Mouse (Mus musculus) midbrain, embryonic 16.5 days (tissue): ENCODE results near the gene Ccdc153. TPM values are rescaled to one million over a fixed set of nuclear protein-coding genes. Genes with fewer than 3 reads are reported as not detected.

ENCODE experiments used
- ATAC-seq: fragments of 200-750 bp; cut with Nextera tagmentation; 2 replicates; pipeline ENCODE4 v1.8.0; 2017; ENCODE audit warnings: moderate TSS enrichment
- H3K27ac ChIP-seq: fragments of 300-500 bp; sonication (generic); 2 replicates; pipeline ENCODE4 v1.5.1; 2014; ENCODE audit warnings: mild to moderate bottlenecking, low read length, mixed read lengths
- H3K27me3 ChIP-seq: fragments of 300-500 bp; sonication (generic); 2 replicates; pipeline ENCODE4 v1.6.1; 2014; ENCODE audit warnings: low read depth, low read length, mixed read lengths; ENCODE audit not compliant: control insufficient read depth, insufficient read depth
- H3K36me3 ChIP-seq: fragments of 300-500 bp; sonication (generic); 2 replicates; pipeline ENCODE4 v1.6.1; 2014; ENCODE audit warnings: mild to moderate bottlenecking, low read length, moderate library complexity, mixed read lengths; ENCODE audit not compliant: control insufficient read depth, insufficient read depth
- H3K4me1 ChIP-seq: fragments of 300-500 bp; sonication (generic); 2 replicates; pipeline ENCODE4 v1.6.1; 2014; ENCODE audit warnings: mild to moderate bottlenecking, low read length, mixed read lengths; ENCODE audit not compliant: control insufficient read depth, insufficient read depth
- H3K4me2 ChIP-seq: fragments of 300-500 bp; sonication (generic); 2 replicates; pipeline ENCODE4 v1.6.1; 2014; ENCODE audit warnings: mild to moderate bottlenecking, low read length, mixed read lengths
- H3K4me3 ChIP-seq: fragments of 300-500 bp; sonication (generic); 2 replicates; pipeline ENCODE4 v1.5.1; 2014; ENCODE audit warnings: low read depth, mild to moderate bottlenecking, low read length, moderate library complexity, mixed read lengths
- H3K9ac ChIP-seq: fragments of 300-500 bp; sonication (generic); 2 replicates; pipeline ENCODE4 v1.6.1; 2014; ENCODE audit warnings: low read depth, low read length, mixed read lengths
- H3K9me3 ChIP-seq: fragments of 300-500 bp; sonication (generic); replicated peaks from 2 replicates; pipeline ENCODE4 v1.6.1; 2014; ENCODE audit warnings: mild to moderate bottlenecking, low read length, mixed read lengths; ENCODE audit not compliant: control insufficient read depth, poor library complexity, severe bottlenecking
- whole genome bisulfite sequencing: fragments of 180-500 bp; shearing (Covaris S2); extraction: QIAGEN DNeasy Blood & Tissue Kit; methylation state at CpG from one replicate; pipeline ENCODE4 v1.1.7; 2014; 5-methylcytosine and 5-hydroxymethylcytosine counted together
- polyA plus RNA-seq: library from polyadenylated mRNA; unstranded; fragments of >200 nt; fragmentation: Nextera tagmentation; extraction: Ambion mirVana; gene quantifications from 2 replicates; pipeline ENCODE4 v1.2.1, GENCODE M21; 2015

Ccdc153 gene
- polyA plus RNA-seq, 1 experiment from 2014 or later, result 1.5 TPM

- WGBS, result 92% methylated on average over 2 of the region's 2 CpGs
- Histone ChIP-seq H3K9ac (no peak overlapping the region), H3K4me1 (0 out of 2 replicates have a peak, but pooled peaks cover 3% of the 10 kb centered on the region), H3K27ac (no peak overlapping the region), H3K4me3 (no peak overlapping the region), H3K36me3 (no peaks in the 10 kb centered on the region; the same call in 1 of the 2 replicates), H3K4me2 (no peak overlapping the region), H3K27me3 (no peaks in the 10 kb centered on the region), H3K9me3 (no peaks in the 10 kb centered on the region)
- ATAC-seq, result no peak
These were observed 32.6 kb upstream of the Ccdc153 start for GRCm38 (mm10) chr9:44207840-44208239.

- Histone ChIP-seq H3K9me3 (no peaks in the 10 kb centered on the region), H3K36me3 (no peaks in the 10 kb centered on the region; the same call in 1 of the 2 replicates), H3K27ac (no peak overlapping the region), H3K9ac (no peak overlapping the region), H3K27me3 (no peaks in the 10 kb centered on the region), H3K4me3 (no peak overlapping the region), H3K4me1 (peaks cover 3% of the 10 kb centered on the region; the same call in 1 of the 2 replicates), H3K4me2 (no peak overlapping the region)
- 97% methylated on average over 4 of the region's 4 CpGs for WGBS
- ATAC-seq, result no peak
These were observed 31.1 kb upstream of the Ccdc153 start for GRCm38 (mm10) chr9:44209416-44209815.

- WGBS, result 93% methylated on average over 4 of the region's 4 CpGs
- H3K27me3 ChIP-seq, result no peaks in the 10 kb centered on the region
- ATAC-seq, result no peak
These were observed 28.1 kb upstream of the Ccdc153 start for GRCm38 (mm10) chr9:44212406-44212805.

DNA sequence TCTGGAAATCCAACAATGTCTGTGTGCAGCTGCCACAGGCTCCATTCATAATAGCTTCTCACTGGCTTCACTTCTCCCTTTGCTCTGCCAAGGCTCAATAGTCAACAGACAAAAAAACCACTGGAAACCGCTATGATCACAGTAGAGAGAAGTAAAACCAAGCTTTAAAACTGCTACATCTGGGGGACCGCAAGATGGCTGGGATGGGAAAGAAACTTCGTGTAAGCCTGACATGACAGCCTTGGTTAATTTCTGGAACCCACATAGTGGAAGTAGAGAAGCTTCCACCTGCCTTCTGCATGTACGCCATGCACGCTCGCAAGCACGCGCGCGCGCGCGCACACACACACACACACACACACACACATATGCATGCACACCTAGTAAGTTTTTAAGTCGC lies 26.9 kb upstream of the Ccdc153 start:
- WGBS, result 96% methylated on average over 14 of the region's 14 CpGs
- ATAC-seq, result no peak
- peaks cover 3% of the 10 kb centered on the region; the same call in 1 of the 2 replicates for H3K4me1 ChIP-seq
- no peaks in the 10 kb centered on the region for H3K27me3 ChIP-seq
- H3K4me3 ChIP-seq, result no peak overlapping the region
- H3K9me3 ChIP-seq, result no peaks in the 10 kb centered on the region
- no peak overlapping the region for H3K4me2 ChIP-seq
- H3K27ac ChIP-seq, result no peak overlapping the region
- no peaks in the 10 kb centered on the region; the same call in 1 of the 2 replicates for H3K36me3 ChIP-seq
- H3K9ac ChIP-seq, result no peak overlapping the region

More at GRCm38 (mm10) chr9:44212406-44212805, 28.1 kb upstream of the Ccdc153 start:
- H3K4me1 ChIP-seq, result peaks cover 3% of the 10 kb centered on the region; the same call in 1 of the 2 replicates
- H3K9ac ChIP-seq, result no peak overlapping the region
- H3K4me2 ChIP-seq, result no peak overlapping the region
- no peaks in the 10 kb centered on the region; the same call in 1 of the 2 replicates for H3K36me3 ChIP-seq
- H3K9me3 ChIP-seq, result no peaks in the 10 kb centered on the region
- H3K27ac ChIP-seq, result no peak overlapping the region
- no peak overlapping the region for H3K4me3 ChIP-seq

GRCm38 (mm10) chr9:44225993-44226392 lies 14.5 kb upstream of the Ccdc153 start:
- H3K4me2 ChIP-seq, result no peak overlapping the region
- H3K27me3 ChIP-seq, result no peaks in the 10 kb centered on the region
- peaks cover 8% of the 10 kb centered on the region for H3K4me1 ChIP-seq
- WGBS, result 56% methylated on average over 6 of the region's 6 CpGs
- no peak for ATAC-seq
- H3K36me3 ChIP-seq, result peaks cover 4% of the 10 kb centered on the region; the same call in 1 of the 2 replicates
- 0 out of 2 replicates have a peak overlapping the region, but pooled peaks have one; percentile 11 for H3K9ac ChIP-seq
- H3K27ac ChIP-seq, result no peak overlapping the region
- H3K4me3 ChIP-seq, result no peak overlapping the region
- H3K9me3 ChIP-seq, result no peaks in the 10 kb centered on the region

DNA sequence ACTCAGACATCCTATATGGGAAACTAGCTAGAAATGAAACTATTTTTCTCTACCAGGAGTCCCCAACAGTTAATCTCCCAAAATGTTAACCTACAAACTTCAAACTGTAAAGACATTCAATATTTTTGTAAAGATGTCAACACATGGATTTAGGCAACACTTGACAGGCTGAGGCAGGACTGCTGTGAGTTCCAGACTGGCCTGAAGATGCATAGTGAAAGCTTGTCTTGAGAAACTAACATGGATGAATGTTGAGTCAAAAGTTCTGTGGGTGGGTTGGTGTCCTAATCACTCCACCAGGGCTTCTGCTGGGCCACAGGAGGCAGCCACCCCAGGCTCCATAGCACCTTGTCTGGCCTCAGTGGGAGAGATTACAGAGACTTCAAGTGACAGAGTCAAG lies 8.9 kb upstream of the Ccdc153 start:
- Histone ChIP-seq H3K27me3 (no peaks in the 10 kb centered on the region), H3K4me3 (no peak overlapping the region; the same call in 1 of the 2 replicates), H3K36me3 (peaks cover 4% of the 10 kb centered on the region; the same call in 1 of the 2 replicates), H3K27ac (no peak overlapping the region), H3K9me3 (no peaks in the 10 kb centered on the region), H3K4me2 (peak overlapping the region; percentile 72), H3K4me1 (peaks cover 29% of the 10 kb centered on the region), H3K9ac (no peak overlapping the region)
- ATAC-seq, result no peak

DNA sequence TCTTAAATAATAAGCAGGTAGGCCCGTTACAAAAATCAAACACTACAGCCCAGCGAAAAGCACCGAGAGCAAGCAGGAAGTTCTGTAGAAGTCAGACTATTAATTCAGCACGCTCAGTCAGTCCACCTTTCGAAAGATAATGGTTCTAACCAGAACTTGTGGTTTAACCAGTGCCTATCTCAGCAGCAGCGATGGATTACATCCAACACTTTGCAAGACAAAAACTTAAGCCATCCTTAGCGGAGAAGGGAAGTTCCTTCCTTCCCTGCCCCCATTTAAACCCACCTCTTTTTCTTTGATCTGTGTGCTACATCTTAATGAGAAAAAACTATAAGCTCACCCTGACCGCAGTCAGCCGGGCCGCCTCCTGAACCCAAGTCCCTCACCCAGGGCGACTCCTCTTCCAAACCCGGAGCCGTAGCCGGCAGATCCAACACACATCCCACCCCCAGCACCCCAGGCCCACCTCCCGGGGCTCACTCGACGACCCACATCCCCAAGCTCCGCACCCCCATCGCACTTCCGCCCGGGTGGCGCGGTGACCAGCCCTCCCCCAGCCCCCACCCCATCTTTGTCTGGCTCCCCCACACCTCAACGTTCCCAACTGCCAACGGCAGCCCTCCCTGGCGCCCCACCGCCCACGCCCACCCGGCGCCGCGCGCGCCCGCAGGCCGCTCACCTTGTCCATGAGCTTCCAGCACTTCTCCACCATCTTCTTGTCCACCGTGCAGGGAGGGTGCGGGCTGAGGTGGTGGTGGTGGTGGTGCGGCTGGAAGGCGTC lies 7.3 kb upstream of the Ccdc153 start:
- peaks cover 29% of the 10 kb centered on the region for H3K4me1 ChIP-seq
- no peaks in the 10 kb centered on the region for H3K9me3 ChIP-seq
- no peaks in the 10 kb centered on the region for H3K27me3 ChIP-seq
- WGBS, result under 1% methylated on average over 34 of the region's 40 CpGs
- H3K4me2 ChIP-seq, result peak overlapping the region; percentile 72
- peaks cover 1% of the 10 kb centered on the region; the same call in 1 of the 2 replicates for H3K36me3 ChIP-seq
- H3K9ac ChIP-seq, result peak overlapping the region; percentile 94
- peak overlapping the region; percentile 97 for H3K27ac ChIP-seq
- peak overlapping the region; percentile 88 for H3K4me3 ChIP-seq
- peak; percentile 88 for ATAC-seq

GRCm38 (mm10) chr9:44233802-44234478 lies 6.5 kb upstream of the Ccdc153 start, which contains the start of gene Cbl:
Gene Cbl, minus strand, starts transcription at chr9:44234049.
- under 1% methylated on average over 65 of the region's 76 CpGs for WGBS
- Histone ChIP-seq H3K4me2 (peak within 1 kb of the TSS; percentile 72), H3K36me3 (no peaks in the 10 kb centered on the region), H3K27ac (peak within 1 kb of the TSS; percentile 97), H3K27me3 (no peaks in the 10 kb centered on the region), H3K4me1 (peaks cover 29% of the 10 kb centered on the region), H3K9me3 (no peaks in the 10 kb centered on the region), H3K4me3 (peak within 1 kb of the TSS; percentile 88), H3K9ac (peak within 1 kb of the TSS; percentile 94)
- ATAC-seq, result peak; percentile 91
